Mouse (Mus musculus) hematopoietic multipotent progenitor cell, adult 10-12 weeks (in vitro differentiated cells): Measurements from ENCODE around the gene Olfr802. TPM values are rescaled to one million over a fixed set of nuclear protein-coding genes. Genes with fewer than 3 reads are reported as not detected.

Experiments used
- polyA plus RNA-seq: library from polyadenylated mRNA; stranded (reverse); fragments of >175 nt; gene quantifications from 2 replicates; pipeline ENCODE4 v1.2.3, GENCODE M21; 2012; ENCODE audit warnings: low replicate concordance

The Olfr802 gene
- polyA plus RNA-seq = 0.15 TPM in 1 of 2 replicates, not detected in the other

DNA sequence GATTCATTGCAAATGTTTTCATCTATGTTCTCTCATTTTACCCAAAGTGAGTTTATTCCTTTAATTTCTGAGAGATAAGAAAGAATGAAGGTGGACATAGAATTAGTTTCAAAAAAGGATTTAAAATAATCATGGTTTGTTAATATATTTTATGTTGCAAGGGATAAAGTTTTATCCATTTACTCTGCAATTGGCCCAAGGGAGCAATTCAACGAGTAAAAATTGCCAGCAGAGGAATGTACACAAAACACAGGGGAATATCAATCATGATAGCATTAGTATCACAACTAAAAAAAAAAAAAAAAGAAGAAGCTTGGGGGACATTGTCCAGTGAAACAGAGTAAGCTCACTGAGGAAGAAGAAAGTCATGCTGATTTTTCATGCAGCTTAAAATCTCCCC lies at the start of gene Olfr802:
Gene Olfr802, minus strand, starts transcription at position 101 of the 400 bp plus-strand sequence.

DNA sequence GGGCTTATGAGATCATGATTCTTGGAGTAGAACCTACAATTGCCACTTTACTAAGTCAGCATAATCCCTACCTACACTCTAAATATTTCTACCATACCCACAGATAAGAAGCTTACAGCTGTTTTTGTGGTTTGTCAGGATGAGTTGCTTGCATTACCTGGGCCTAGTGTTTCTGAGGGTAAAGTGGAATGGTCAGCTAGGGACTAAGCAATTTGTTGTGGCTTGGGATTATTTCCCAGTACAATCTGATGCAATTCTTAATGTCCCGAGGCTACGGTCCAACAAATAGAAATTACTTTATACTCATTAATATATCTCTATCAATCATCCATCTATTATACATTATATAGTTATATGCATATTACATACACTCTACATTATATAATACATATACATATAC lies 41.3 kb upstream of the Olfr802 start, which contains the start of gene Olfr805:
Gene Olfr805, minus strand, starts transcription at position 101 of the 400 bp plus-strand sequence.

DNA sequence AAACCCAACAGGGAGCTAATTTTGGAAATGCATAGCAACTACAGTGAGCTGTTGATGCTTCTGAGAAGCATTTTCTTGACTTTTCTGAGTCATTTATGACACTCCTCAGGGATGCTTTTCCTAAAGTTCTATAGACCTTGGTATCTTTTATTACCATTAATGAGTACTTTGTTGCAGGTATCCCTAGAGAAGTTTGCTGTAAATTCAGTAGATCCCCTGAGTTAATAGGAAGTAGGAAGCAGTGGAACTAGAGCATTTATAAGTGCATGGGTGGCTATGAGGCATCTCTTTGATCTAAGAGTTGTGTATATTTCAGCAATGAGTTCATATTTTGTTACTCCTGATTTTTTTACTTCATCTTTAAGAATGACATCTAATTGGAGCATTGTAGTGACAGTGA lies 14.9 kb upstream of the Olfr802 start, which contains the start of gene Olfr804:
Gene Olfr804, plus strand, starts transcription at position 301 of the 400 bp plus-strand sequence.

DNA sequence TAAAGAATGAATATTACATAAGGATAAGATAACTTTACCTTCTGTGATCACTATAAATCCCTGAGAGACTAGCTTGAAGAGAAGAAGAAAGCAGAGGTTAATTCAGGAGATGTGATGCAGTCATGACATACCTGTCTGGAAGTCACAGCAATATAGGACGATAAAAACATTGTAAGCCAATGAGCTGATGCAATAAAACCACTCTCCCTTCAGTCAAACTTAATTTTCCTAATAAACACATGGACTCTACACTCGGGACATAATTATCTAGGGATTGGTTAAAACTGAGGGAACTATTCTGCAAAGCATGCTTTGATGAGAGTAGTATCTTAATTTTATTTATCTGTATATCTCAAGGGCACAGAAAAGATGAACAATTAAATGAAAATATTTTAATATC lies 6.2 kb upstream of the Olfr802 start, which contains the start of gene Olfr803:
Gene Olfr803, minus strand, starts transcription at position 101 of the 400 bp plus-strand sequence.

DNA sequence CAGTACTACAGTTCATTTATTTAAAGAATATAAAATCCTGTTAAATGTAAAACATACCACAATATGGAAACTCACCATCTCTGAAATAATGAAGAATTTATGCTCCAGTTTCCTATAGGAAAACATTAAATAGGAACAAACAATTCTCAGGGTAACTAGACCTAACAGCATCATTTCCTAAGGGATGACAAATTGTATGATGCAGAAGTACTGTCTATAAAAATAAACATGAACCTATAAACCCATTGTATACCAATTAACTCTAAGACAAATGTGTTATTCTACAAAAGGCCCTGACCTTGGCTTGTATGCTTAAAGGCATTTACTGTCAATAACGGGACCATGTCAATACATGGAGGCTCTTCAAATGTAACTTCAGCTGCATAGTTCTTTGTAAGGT lies 14.2 kb downstream of the Olfr802 start, which contains the start of gene Olfr801:
Gene Olfr801, minus strand, starts transcription at position 101 of the 400 bp plus-strand sequence.

DNA sequence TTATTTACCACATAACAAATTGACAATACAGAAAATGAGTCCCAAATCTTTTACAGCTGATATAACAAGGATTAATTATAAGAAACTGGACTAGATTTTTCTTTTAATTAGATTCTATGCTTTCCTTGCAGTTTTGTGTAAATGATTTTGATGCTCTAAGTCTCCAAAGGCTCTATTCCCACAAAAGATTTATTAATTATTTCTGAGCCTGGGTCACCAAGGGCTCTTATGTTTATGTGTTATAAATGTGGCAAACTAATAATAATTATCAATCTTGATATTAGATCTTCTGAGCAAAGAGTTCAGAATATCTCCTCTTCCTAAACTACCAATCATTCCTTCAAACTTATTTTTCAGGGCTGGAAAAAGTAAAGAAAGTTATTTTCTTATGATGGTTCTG lies 30.6 kb downstream of the Olfr802 start, which contains the start of gene Olfr800:
Gene Olfr800, plus strand, starts transcription at position 301 of the 400 bp plus-strand sequence.

DNA sequence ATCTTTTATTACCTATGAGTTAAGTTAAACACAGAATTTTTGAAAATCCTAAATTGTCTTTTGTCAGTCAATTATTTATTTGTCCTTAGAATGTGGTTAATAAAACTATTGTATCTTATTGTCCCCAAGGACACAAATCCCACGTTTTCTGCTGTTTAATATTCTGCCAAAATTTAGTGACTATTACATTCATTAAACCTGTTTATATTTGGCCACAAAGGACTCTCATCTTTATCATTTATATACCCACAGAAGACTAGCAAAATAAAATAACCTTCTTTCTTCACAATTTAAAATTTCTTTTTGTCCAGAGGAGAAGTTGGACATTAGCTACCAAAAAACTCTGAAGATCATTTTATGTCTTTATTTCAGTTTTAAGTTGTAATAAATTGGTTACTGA lies 50.8 kb downstream of the Olfr802 start, which contains the start of gene Olfr799:
Gene Olfr799, plus strand, starts transcription at position 301 of the 400 bp plus-strand sequence.

DNA sequence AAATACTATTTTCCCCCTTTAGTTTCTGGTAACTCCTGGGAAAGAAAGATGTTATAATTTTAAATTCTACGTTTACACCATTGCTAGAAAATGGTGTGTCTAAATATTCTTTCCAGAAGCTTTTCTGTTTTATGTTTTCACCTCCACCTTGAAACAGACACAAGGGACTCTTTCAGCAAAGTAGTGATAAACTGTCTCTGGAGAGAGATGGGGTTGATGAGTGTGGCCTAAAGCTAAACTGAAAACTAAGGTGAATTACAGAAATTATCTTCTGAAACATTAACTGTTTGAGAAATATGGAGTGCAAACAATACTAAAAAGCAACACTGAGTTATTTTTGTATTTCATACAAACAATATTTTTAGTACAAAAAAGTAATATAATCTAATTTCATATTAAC lies 60.1 kb downstream of the Olfr802 start, which contains the start of gene Olfr798:
Gene Olfr798, minus strand, starts transcription at position 101 of the 400 bp plus-strand sequence.

Other genes starting within 250 kb of the Olfr802 start
- not detected in 2 replicates for gene Olfr787, start 226.3 kb downstream of the Olfr802 start, polyA plus RNA-seq
- not detected in 2 replicates for gene Olfr788, start 217.2 kb downstream of the Olfr802 start, polyA plus RNA-seq
- not detected in 2 replicates for gene Olfr789, start 203.4 kb downstream of the Olfr802 start, polyA plus RNA-seq
- gene Olfr790, start 189.7 kb downstream of the Olfr802 start, polyA plus RNA-seq = not detected in 2 replicates
- gene Olfr791, start 166.4 kb downstream of the Olfr802 start, polyA plus RNA-seq = not detected in 2 replicates
- gene Olfr792, start 149.0 kb downstream of the Olfr802 start, polyA plus RNA-seq = not detected in 2 replicates
- gene Olfr794, start 120.5 kb downstream of the Olfr802 start, polyA plus RNA-seq = not detected in 2 replicates
- gene Olfr796, start 75.6 kb downstream of the Olfr802 start, polyA plus RNA-seq = not detected in 2 replicates
- gene Olfr798, start 60.2 kb downstream of the Olfr802 start, polyA plus RNA-seq = not detected in 2 replicates
- gene Olfr799, start 50.7 kb downstream of the Olfr802 start, polyA plus RNA-seq = not detected in 2 replicates
- not detected in 2 replicates for gene Olfr800, start 30.5 kb downstream of the Olfr802 start, polyA plus RNA-seq
- not detected in 2 replicates for gene Olfr801, start 14.3 kb downstream of the Olfr802 start, polyA plus RNA-seq
- gene Olfr803, start 6.1 kb upstream of the Olfr802 start, polyA plus RNA-seq = not detected in 2 replicates
- gene Olfr804, start 15.0 kb upstream of the Olfr802 start, polyA plus RNA-seq = not detected in 2 replicates
- gene Olfr805, start 41.2 kb upstream of the Olfr802 start, polyA plus RNA-seq = not detected in 2 replicates
- gene Olfr806, start 53.8 kb upstream of the Olfr802 start, polyA plus RNA-seq = not detected in 2 replicates
- gene Olfr807, start 69.6 kb upstream of the Olfr802 start, polyA plus RNA-seq = not detected in 2 replicates
- gene Olfr808, start 77.3 kb upstream of the Olfr802 start, polyA plus RNA-seq = not detected in 2 replicates
- gene Olfr809, start 86.5 kb upstream of the Olfr802 start, polyA plus RNA-seq = not detected in 2 replicates
- not detected in 2 replicates for gene Olfr810, start 106.7 kb upstream of the Olfr802 start, polyA plus RNA-seq
- gene Olfr811, start 116.2 kb upstream of the Olfr802 start, polyA plus RNA-seq = not detected in 2 replicates
- gene Olfr812, start 157.9 kb upstream of the Olfr802 start, polyA plus RNA-seq = not detected in 2 replicates
- gene Olfr813, start 167.2 kb upstream of the Olfr802 start, polyA plus RNA-seq = not detected in 2 replicates
- gene Olfr814, start 191.7 kb upstream of the Olfr802 start, polyA plus RNA-seq = not detected in 2 replicates
- not detected in 2 replicates for gene Olfr815, start 217.7 kb upstream of the Olfr802 start, polyA plus RNA-seq
- not detected in 2 replicates for gene Olfr816, start 227.4 kb upstream of the Olfr802 start, polyA plus RNA-seq